Mouse (Mus musculus) cortical plate, adult 2 months (tissue): ENCODE measurements at regions not wholly inside any gene's neighbourhood (a gene's known extent, or its start where the extent isn't known, plus 50 kb on each side); places are given as distances from the start of the nearest gene placed in this dataset.
"Not testable (repeated sequence)": the region's sequence is repeated elsewhere in the genome, so short reads cannot be mapped to it uniquely, and the experiment has no call there.

Experiments used
- H3K27ac ChIP-seq: fragments of 200-500 bp; 2 replicates; pipeline ENCODE4 v1.5.1; 2012; ENCODE audit warnings: low read length, control low read depth, inconsistent platforms; ENCODE audit not compliant: insufficient read depth
- H3K4me1 ChIP-seq: fragments of 200-500 bp; 2 replicates; pipeline ENCODE4 v1.6.1; 2011; ENCODE audit warnings: low read length; ENCODE audit not compliant: control insufficient read depth, insufficient read depth
- H3K4me3 ChIP-seq: fragments of 200-500 bp; 2 replicates; pipeline ENCODE4 v1.5.1; 2011; ENCODE audit warnings: mild to moderate bottlenecking, low read length, control low read depth; ENCODE audit not compliant: insufficient read depth
- CTCF ChIP-seq: fragments of 200-500 bp; IDR thresholded peaks from 2 replicates; pipeline ENCODE4 v1.5.1; 2011; ENCODE audit warnings: mild to moderate bottlenecking, control low read depth, low read length; ENCODE audit not compliant: insufficient read depth; ENCODE audit errors: extremely low read depth
- POLR2A ChIP-seq: fragments of 200-500 bp; IDR thresholded peaks from 2 replicates; pipeline ENCODE4 v1.6.1; 2011; ENCODE audit warnings: mild to moderate bottlenecking, low read length, control low read depth; ENCODE audit not compliant: insufficient read depth; ENCODE audit errors: extremely low read depth

DNA sequence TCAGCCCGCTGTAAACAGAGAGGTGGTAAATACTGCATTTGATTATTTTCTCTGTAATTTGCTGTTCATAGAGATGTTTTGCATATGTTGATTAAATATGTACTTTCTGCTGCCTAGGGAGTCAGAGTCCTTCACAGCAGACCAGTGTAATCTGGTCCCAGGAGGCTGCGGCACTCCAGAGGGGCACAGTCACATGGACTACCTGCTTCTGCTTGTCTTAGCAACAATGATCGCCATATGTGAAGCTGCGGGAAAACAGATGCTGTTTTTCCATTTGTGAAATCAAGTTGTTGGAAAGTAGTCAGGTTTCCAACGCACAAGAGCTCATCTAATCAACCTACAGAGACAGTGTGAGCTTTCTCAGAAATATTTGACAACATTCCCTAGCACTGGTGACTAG lies 490.6 kb downstream of the Cypt12 start:
- TF ChIP-seq POLR2A (no peak), CTCF (no peak)
- H3K4me1 ChIP-seq, result no peaks in the 10 kb centered on the region
- H3K4me3 ChIP-seq, result no peak overlapping the region
- no peak overlapping the region for H3K27ac ChIP-seq

DNA sequence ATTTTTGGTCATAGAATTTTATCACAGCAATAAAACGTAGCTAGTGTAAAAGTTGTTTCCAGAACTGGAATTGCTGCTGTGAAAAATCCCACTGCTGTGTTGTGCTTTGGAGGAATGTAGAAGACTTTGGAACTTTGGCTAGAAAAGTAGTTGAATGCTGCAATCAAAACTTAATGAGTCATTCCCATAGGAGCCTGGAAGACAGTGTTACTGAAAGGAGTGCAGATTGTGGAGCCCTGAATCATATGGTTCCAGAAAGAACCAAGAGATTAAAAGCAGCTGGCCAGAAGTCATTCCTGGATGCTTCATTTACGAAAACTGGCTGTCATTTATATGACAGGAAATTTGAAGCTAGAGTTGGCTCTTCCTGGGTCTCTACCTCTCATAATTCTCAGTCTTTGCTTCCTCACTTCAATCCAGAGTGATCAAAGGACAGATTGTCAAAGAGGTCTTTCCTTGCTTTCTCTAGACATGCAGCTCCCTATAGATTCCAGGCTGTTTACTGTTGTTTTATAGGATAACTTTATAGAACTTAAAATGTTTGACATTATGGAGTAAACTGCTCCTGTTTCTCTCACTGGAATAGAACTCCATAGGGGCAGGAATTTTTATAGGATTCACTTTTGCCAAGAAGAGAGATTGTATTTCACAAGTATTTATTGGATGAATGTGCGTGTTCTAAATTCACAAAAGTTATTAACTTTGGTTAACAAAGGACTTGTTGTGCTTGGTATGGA lies 504.2 kb downstream of the Cypt12 start:
- TF ChIP-seq POLR2A (no peak), CTCF (no peak)
- H3K27ac ChIP-seq, result no peak overlapping the region
- H3K4me3 ChIP-seq, result no peak overlapping the region
- H3K4me1 ChIP-seq, result no peaks in the 10 kb centered on the region

DNA sequence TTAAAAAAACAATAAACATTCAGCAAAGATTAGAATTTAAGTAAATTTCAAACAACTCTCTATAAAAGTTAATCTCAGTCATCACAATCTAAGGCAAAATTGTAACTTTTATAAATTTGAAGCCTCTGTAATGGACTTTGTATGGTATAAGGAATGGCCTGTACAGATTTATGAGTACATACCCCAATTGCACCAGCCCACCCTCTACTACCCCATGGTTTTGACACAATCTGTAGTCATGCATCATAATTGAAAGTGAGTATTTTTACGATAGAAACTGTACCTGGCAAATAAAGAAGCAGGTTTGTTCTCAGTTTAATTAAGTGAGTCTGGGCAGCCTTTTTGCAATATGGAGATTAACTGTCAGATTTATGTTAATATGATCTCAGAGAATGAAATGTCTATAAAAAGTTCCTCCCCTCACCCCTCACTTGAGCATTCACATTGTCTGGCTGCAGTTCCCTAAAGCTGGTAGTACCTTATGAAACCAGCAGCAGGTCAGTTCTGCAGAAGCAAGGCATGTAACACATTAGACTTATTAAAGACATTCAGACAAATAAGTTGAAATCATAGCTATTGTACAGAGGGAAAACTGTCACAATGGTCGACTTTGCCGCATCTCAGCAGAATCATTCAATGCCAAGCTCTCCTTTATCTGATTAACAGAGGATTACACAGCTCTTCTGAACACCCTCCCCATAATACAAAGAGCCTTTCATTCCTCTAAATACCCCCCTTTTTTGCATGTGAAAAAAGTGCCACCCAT lies 505.2 kb downstream of the Cypt12 start:
- no peaks in the 10 kb centered on the region for H3K4me1 ChIP-seq
- no peak for TF ChIP-seq POLR2A
- H3K27ac ChIP-seq, result no peak overlapping the region
- no peak overlapping the region for H3K4me3 ChIP-seq

DNA sequence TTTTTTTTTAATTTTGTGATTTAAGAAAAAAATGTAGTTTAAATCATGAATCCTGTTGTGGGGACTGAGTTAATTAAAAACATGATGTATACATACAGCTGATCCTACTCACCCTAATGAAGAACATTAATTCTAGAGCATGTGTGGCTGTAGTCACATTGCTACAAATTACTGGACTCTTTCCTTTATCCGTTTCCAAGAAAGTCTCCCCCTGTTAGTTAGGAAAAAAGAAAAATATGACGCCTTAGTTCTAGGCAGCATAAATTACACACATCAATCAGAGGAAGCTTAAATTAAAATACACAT lies 505.7 kb downstream of the Cypt12 start:
- H3K4me1 ChIP-seq, result no peaks in the 10 kb centered on the region
- no peak overlapping the region for H3K4me3 ChIP-seq
- no peak overlapping the region for H3K27ac ChIP-seq
- no peak for TF ChIP-seq POLR2A
- TF ChIP-seq CTCF, result no peak

DNA sequence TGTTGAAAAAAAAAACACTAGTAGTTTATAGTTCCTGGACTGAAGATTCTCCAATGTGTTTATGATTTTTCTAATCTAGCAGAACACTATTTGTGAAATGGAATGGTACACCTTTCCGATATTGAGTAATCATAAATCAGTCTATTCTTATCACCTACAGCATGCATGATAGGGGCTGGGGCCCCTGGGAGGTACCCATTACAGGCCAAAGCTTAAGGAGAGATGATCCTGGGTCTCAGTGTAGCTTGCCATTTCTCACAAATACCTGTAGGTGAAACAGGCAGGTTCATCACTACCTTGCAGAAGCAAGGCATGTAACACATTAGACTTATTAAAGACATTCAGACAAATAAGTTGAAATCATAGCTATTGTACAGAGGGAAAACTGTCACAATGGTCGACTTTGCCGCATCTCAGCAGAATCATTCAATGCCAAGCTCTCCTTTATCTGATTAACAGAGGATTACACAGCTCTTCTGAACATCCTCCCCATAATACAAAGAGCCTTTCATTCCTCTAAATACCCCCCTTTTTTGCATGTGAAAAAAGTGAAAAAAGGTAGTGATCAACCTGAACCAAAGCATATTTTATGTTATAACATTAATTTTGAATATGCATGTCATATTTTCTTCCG lies 506.5 kb downstream of the Cypt12 start:
- not testable (repeated sequence) for H3K4me1 ChIP-seq, H3K4me3 ChIP-seq, H3K27ac ChIP-seq

DNA sequence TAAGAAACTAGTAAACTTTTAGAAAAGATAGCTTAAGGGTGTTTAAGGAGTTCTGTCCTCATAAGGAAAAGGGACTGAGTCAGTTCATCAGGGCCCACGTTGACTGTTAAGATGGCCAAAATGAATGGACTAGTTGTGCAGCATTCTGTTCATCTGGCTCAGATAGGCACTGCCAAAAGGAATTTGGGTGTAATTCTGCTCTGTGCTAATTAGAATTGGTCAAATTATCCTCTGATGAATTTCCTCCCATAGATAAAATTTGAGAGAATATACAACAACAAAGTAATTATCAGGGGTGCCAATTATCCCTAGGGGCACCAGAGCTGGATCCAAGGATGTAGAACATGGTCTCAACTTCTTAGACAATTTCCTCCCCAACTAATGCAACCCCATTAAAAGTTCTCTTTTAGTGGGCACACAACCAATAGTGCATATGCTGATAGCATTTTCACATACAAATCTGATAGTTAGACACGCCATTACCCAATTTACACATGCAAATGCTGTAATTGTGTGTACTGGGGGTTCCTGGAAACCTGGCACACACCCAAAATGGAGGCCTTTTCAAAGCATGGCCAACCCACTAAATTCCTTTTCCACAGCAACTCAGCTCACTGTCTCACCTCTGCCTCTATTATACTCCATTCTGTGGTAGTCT lies 508.0 kb downstream of the Cypt12 start:
- H3K4me1 ChIP-seq, result no peaks in the 10 kb centered on the region
- TF ChIP-seq POLR2A (no peak), CTCF (no peak)

DNA sequence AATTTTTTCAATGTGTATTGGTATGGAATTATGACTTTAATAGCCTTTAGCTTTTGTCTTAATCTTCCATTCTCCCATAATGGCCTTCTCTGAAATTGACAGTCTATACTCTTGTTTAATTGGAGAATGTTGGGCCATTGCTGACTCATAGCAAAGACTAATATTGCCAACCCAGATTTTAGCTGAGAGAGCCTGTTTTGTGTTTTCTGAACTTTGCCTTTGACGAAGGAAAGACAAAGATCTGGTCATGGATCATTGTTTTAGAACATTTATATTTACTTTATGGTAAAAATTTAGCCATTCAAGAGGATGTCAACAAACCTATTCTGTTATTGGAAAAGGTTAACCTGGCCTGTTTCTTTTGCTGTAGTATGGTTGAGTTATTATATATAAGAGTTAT lies 512.1 kb downstream of the Cypt12 start:
- no peak overlapping the region for H3K4me3 ChIP-seq
- TF ChIP-seq CTCF, result no peak
- no peak for TF ChIP-seq POLR2A
- H3K4me1 ChIP-seq, result no peaks in the 10 kb centered on the region
- H3K27ac ChIP-seq, result no peak overlapping the region

More for the DNA sequence above, 508.0 kb downstream of the Cypt12 start:
- H3K4me3 ChIP-seq, result no peak overlapping the region
- no peak overlapping the region for H3K27ac ChIP-seq

DNA sequence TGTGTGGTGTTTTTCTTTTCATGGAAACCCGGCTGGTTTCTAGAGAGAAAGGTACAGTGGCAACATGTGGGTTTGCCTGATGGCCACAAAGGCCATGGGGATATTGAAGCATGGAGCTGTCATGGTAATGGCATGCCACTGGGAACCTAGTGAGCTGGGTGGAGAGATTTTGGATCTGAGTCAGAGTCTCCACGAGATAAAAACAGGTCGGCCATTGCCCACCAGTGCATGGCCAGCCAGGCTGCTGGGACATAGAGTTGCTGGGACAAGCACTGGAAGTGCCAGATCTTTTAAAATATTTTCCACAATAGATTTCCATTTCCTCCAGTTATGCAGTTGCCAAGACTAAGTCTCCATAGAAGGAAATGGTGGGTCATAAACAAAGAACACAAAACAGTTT lies 523.6 kb downstream of the Cypt12 start:
- TF ChIP-seq CTCF, result no peak
- no peak for TF ChIP-seq POLR2A
- Histone ChIP-seq H3K27ac (no peak overlapping the region), H3K4me1 (no peaks in the 10 kb centered on the region), H3K4me3 (no peak overlapping the region)

DNA sequence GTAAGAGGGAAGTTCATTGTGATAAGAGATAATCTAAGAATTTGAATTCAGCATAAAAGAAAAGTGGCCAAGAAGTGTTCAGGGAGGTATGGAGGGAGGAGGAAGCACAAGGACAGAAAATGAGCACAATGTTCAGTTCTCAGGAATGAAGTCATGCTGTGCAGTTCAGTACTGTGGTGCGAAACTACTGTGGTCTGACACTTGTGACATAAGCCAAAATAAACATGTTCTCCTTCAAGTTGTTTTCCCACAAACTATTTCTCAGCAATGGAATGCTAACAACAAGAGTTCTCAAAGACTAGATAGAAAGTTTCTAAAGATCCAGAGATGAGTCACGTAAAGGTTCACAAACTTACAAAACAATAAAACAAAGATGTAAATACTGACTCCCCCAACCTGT lies 531.3 kb downstream of the Cypt12 start:
- Histone ChIP-seq H3K27ac (no peak overlapping the region), H3K4me1 (no peaks in the 10 kb centered on the region), H3K4me3 (no peak overlapping the region)
- no peak for TF ChIP-seq CTCF

DNA sequence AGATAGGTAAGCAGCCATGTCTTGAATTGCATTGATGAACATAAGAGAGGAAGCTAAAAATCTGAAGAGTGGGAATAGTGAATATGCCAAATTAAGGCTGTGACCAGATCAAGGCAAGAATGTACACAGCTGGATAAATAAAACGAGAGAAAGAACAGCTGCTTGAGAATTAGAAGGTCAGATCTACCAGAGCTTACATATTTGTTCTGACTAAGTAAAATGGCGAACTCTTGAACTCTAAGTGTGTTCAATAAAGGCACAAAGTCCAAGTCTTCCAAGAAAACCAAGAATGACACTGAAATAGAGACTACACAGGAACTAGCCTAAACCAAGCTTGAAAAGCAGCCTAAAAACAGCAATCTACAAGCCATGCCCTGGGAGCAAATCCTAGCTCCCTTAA lies 533.8 kb downstream of the Cypt12 start:
- no peak overlapping the region for H3K27ac ChIP-seq
- H3K4me1 ChIP-seq, result no peaks in the 10 kb centered on the region
- no peak overlapping the region for H3K4me3 ChIP-seq
- TF ChIP-seq POLR2A (no peak), CTCF (no peak)
